ENCODE assay signal across 8 mouse cellular contexts in the genomic region with DNA sequence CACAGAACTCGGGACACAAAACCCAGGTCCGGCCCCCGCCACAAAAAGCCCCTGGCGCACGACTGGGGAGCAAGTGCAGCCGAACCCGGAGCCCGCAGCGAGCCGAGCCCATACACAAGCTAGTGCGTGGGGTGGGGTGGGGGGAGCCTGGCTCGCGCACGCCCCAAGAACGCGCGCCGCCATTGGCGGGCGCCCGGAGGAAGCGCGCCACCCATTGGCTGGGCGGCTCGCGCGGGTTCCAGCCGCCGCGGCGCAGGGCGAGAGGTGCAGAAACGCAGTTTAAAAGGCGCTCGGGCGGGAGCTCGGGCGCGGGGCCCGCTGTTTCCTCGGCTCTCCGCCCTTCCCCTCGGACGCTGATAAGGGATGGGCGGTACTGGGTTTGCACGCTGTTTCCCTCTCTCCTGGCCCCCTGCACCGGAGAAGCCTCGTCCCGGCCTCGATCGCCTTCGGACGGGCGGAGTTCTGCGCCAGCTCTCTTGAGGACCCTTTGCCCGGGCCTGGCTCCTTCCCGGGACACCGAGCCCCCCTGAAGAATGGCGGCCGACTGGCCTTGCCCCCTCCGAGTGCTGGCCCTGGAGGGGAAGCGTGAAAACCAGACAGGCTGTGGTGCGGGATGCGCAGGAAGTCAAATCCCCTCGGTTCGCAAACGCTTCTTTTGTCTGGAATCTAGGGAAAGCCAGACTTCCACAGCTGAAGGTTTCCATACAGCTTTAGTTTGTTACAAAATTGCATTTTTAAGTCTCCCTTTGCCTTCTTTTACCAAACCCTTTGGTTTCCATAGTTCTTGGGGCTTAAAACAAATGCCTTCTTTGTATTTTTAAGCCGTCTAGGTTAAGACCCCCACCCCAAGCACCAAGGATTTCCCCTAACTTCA. TPM values are rescaled to one million over a fixed set of nuclear protein-coding genes. Genes with fewer than 3 reads are reported as not detected.
DNase-seq lines count a peak whose midpoint lies in the region; ATAC-seq and TF ChIP-seq lines count a peak whose summit lies in the region.

No protein-coding gene starts in this region.

- H3K9me3 ChIP-seq in hindbrain, embryonic 10.5 days = no peaks in the 10 kb centered on the region
- H3K9me3 ChIP-seq in lung, postnatal 0 days (ENCODE audit: low read length) = no peaks in the 10 kb centered on the region

- ATAC-seq in frontal cortex, adult (ENCODE audit: low TSS enrichment) = peak; percentile 89
- ATAC-seq in lung, postnatal 0 days = peak; percentile 98

- TF ChIP-seq EP300 in lung, postnatal 0 days (IDR thresholded peaks at IDR 0.05) = no peak

- TF ChIP-seq CTCF in lung, postnatal 0 days (IDR thresholded peaks at IDR 0.05) = 0 out of 2 replicates have a peak, but pooled peaks have one; percentile 3

- peak; percentile 97 for DNase-seq in Muller cell, postnatal 12 days (ENCODE audit: inconsistent ontology term)
- peak; percentile 94 for DNase-seq in cerebellum, adult 9-10 months
- DNase-seq in hindbrain, embryonic 10.5 days (ENCODE audit: low spot score) = peak; percentile 94
- peak; percentile 95 to 98 for DNase-seq in layer of hippocampus, postnatal 10 days (ENCODE audit: low spot score in 2 of 2)
- peak; percentile 96 for DNase-seq in lung, postnatal 0 days (ENCODE audit: low spot score)
- peak; percentile 91 for DNase-seq in ovary, postnatal 10 days (ENCODE audit: low spot score)
- DNase-seq in thymus, postnatal 10 days (ENCODE audit: low spot score in 2 of 2) = peak; percentile 89 to 95

- WGBS in hindbrain, embryonic 10.5 days = under 1% methylated on average over 68 of the region's 68 CpGs
- under 1% methylated on average over 67 of the region's 68 CpGs for WGBS in lung, postnatal 0 days

- peak overlapping the region; percentile 100 for H3K27ac ChIP-seq in hindbrain, embryonic 10.5 days
- H3K27ac ChIP-seq in lung, postnatal 0 days (ENCODE audit: low read length) = peak overlapping the region; percentile 98

- peak overlapping the region; percentile 92 for H3K9ac ChIP-seq in lung, postnatal 0 days (replicated peaks; ENCODE audit: low read depth)

- peaks cover 17% of the 10 kb centered on the region for H3K36me3 ChIP-seq in hindbrain, embryonic 10.5 days
- H3K36me3 ChIP-seq in lung, postnatal 0 days (ENCODE audit: insufficient read depth, low read length) = no peaks in the 10 kb centered on the region

- H3K27me3 ChIP-seq in hindbrain, embryonic 10.5 days (ENCODE audit: insufficient read depth, poor library complexity, severe bottlenecking) = no peaks in the 10 kb centered on the region
- H3K27me3 ChIP-seq in lung, postnatal 0 days (replicated peaks; ENCODE audit: insufficient read depth, low read length) = no peaks in the 10 kb centered on the region

- peak overlapping the region; percentile 98 for H3K4me3 ChIP-seq in hindbrain, embryonic 10.5 days
- H3K4me3 ChIP-seq in lung, postnatal 0 days (ENCODE audit: low read depth, low read length) = peak overlapping the region; percentile 98

- H3K4me2 ChIP-seq in lung, postnatal 0 days (replicated peaks; ENCODE audit: low read depth, low read length) = peak overlapping the region; percentile 72

- peaks cover 32% of the 10 kb centered on the region for H3K4me1 ChIP-seq in hindbrain, embryonic 10.5 days (replicated peaks)
- H3K4me1 ChIP-seq in lung, postnatal 0 days (ENCODE audit: insufficient read depth, low read depth, low read length) = 0 out of 2 replicates have a peak, but pooled peaks cover 3% of the 10 kb centered on the region

RNA-seq across cellular contexts. Expression of gene Tmpo, which starts 9.4 kb away (rescaled TPM):
- polyA plus RNA-seq in hindbrain, embryonic 10.5 days (2016; fragmentation: Nextera tagmentation; extraction: Ambion mirVana) = 234 and 258 TPM in 2 replicates
- 10 to 100 TPM; 45.0 to 53.2 TPM for total RNA-seq in layer of hippocampus, postnatal 10 days (2021)
- 53.3 and 67.4 TPM in 2 replicates for polyA plus RNA-seq in lung, postnatal 0 days (2015; fragmentation: Nextera tagmentation; extraction: Ambion mirVana)

RNA-seq across cellular contexts. Expression of gene Slc25a3, which starts 47.8 kb away (rescaled TPM):
- 384 and 413 TPM in 2 replicates for polyA plus RNA-seq in hindbrain, embryonic 10.5 days (2016; fragmentation: Nextera tagmentation; extraction: Ambion mirVana)
- 100 to 1,000 TPM; 544 to 545 TPM for total RNA-seq in layer of hippocampus, postnatal 10 days (2021)
- polyA plus RNA-seq in lung, postnatal 0 days (2015; fragmentation: Nextera tagmentation; extraction: Ambion mirVana) = 336 and 358 TPM in 2 replicates

Comparison
In these comparisons a context has a peak if more than half of its experiments do, and no peak if none do; other contexts are left out.
1. Peak in every context shown above with its lines: DNase-seq, ATAC-seq, H3K4me3 ChIP-seq and H3K27ac ChIP-seq.